Mouse (Mus musculus): ENCODE measurements around the gene Iqck. TPM values are rescaled to one million over a fixed set of nuclear protein-coding genes. Genes with fewer than 3 reads are reported as not detected.

Iqck gene
- total and polyA plus RNA-seq, 3 experiments = 0.39 to 0.68 (median 0.62) TPM

- no peak for TF ChIP-seq NELFE (IDR thresholded peaks at IDR 0.05; ENCODE audit: low read depth, low read length)
- TF ChIP-seq IRF4 (IDR thresholded peaks at IDR 0.05; ENCODE audit: low read depth, low read length) = no peak
- no peak for TF ChIP-seq SMC3 (IDR thresholded peaks at IDR 0.05; ENCODE audit: low read depth, low read length)
- TF ChIP-seq MAFK (IDR thresholded peaks at IDR 0.05; ENCODE audit: insufficient replicate concordance, low read length) = no peak
- no peak for TF ChIP-seq PAX5 (IDR thresholded peaks at IDR 0.05; ENCODE audit: low read length)
- Histone ChIP-seq H3K27ac (ENCODE audit: insufficient read depth, low read depth) (no peak overlapping the region), H3K79me2 (replicated peaks; ENCODE audit: control insufficient read depth, extremely low read depth, insufficient read depth, poor library complexity, severe bottlenecking) (no peaks in the 10 kb centered on the region), H3K36me3 (replicated peaks in 1 of 2; ENCODE audit: control insufficient read depth in 1 of 2, insufficient read depth in 1 of 2, low read length in 1 of 2) (no peaks in the 10 kb centered on the region), H3K9me3 (replicated peaks; ENCODE audit: low read length) (no peaks in the 10 kb centered on the region), H3K4me3 (replicated peaks in 1 of 3; ENCODE audit: low read depth in 2 of 3, low read length in 2 of 3, poor library complexity in 1 of 3) (no peak overlapping the region), H3K4me1 (ENCODE audit: control insufficient read depth in 1 of 2, insufficient read depth in 2 of 2) (peaks cover 0 to 7% of the 10 kb centered on the region in 2 experiments; a peak in 1 of 4 replicates), H3K4me2 (ENCODE audit: insufficient read depth, low read depth, poor library complexity, severe bottlenecking) (no peak overlapping the region), H3K9ac (ENCODE audit: insufficient read depth, low read depth) (no peak overlapping the region), H3K27me3 (replicated peaks) (peaks cover 9% of the 10 kb centered on the region)
- in situ Hi-C loops (cut with MboI; ENCODE audit: low pct_ligation_motif_present, low pct_unique_long_range_greater_than_20kb, low sequenced_read_pairs) (no loop called here), dilution Hi-C loops (cut with MboI; ENCODE audit: extremely low pct_ligation_motif_present, extremely low pct_unique_long_range_greater_than_20kb, low sequenced_read_pairs) (no loop called here)
- DNase-seq (ENCODE audit: extremely low read depth) = no peak
Observed at GRCm38 (mm10) chr7:118965198-118965597, 109.6 kb downstream of the Iqck start.

GRCm38 (mm10) chr7:118968870-118969269 is 113.3 kb downstream of the Iqck start:
- peaks cover 0 to 7% of the 10 kb centered on the region in 2 experiments; a peak in 1 of 4 replicates for H3K4me1 ChIP-seq (ENCODE audit: control insufficient read depth in 1 of 2, insufficient read depth in 2 of 2)
- DNase-seq (ENCODE audit: extremely low read depth) = no peak
- no peak overlapping the region for H3K4me3 ChIP-seq (replicated peaks in 1 of 3; ENCODE audit: low read depth in 2 of 3, low read length in 2 of 3, poor library complexity in 1 of 3)
- no peak overlapping the region for H3K27ac ChIP-seq (ENCODE audit: insufficient read depth, low read depth)
- H3K9ac ChIP-seq (ENCODE audit: insufficient read depth, low read depth) = no peak overlapping the region
- dilution Hi-C loops (cut with MboI; ENCODE audit: extremely low pct_ligation_motif_present, extremely low pct_unique_long_range_greater_than_20kb, low sequenced_read_pairs) = no loop called here
- H3K36me3 ChIP-seq (replicated peaks in 1 of 2; ENCODE audit: control insufficient read depth in 1 of 2, insufficient read depth in 1 of 2, low read length in 1 of 2) = no peaks in the 10 kb centered on the region
- TF ChIP-seq CHD1 (IDR thresholded peaks at IDR 0.05; ENCODE audit: low read depth, low read length) = no peak
- TF ChIP-seq ELF1 (IDR thresholded peaks at IDR 0.05; ENCODE audit: low read depth, low read length) = no peak
- TF ChIP-seq RAD21 (IDR thresholded peaks at IDR 0.05; ENCODE audit: low read depth, low read length) = no peak
- TF ChIP-seq EP300 (IDR thresholded peaks at IDR 0.05; ENCODE audit: low read length) = no peak
- no peak for TF ChIP-seq MAFK (IDR thresholded peaks at IDR 0.05; ENCODE audit: insufficient replicate concordance, low read length)
- TF ChIP-seq POLR2A (IDR thresholded peaks at IDR 0.05; ENCODE audit: low read depth, low read length) = no peak
- no peak for TF ChIP-seq ZNF384 (IDR thresholded peaks at IDR 0.05; ENCODE audit: low read depth, low read length)
- no peak for TF ChIP-seq ZC3H11A (IDR thresholded peaks at IDR 0.05; ENCODE audit: low read depth, low read length)
- no peak for TF ChIP-seq ZKSCAN1 (IDR thresholded peaks at IDR 0.05; ENCODE audit: borderline replicate concordance, low read depth, low read length)
- TF ChIP-seq CHD2 (IDR thresholded peaks at IDR 0.05; ENCODE audit: low read length) = no peak
- TF ChIP-seq POLR2AphosphoS2 (IDR thresholded peaks at IDR 0.05; ENCODE audit: low read depth, low read length) = no peak
- no peak for TF ChIP-seq KAT2A (IDR thresholded peaks at IDR 0.05; ENCODE audit: insufficient replicate concordance, low read length)
- TF ChIP-seq USF2 (conservative IDR thresholded peaks at IDR 0.05; ENCODE audit: low read depth, low read length) = no peak
- TF ChIP-seq TCF12 (IDR thresholded peaks at IDR 0.05; ENCODE audit: low read depth, low read length) = no peak
- in situ Hi-C loops (cut with MboI; ENCODE audit: low pct_ligation_motif_present, low pct_unique_long_range_greater_than_20kb, low sequenced_read_pairs) = no loop called here
- H3K4me2 ChIP-seq (ENCODE audit: insufficient read depth, low read depth, poor library complexity, severe bottlenecking) = no peak overlapping the region
- no peaks in the 10 kb centered on the region for H3K27me3 ChIP-seq (replicated peaks)
- no peaks in the 10 kb centered on the region for H3K79me2 ChIP-seq (replicated peaks; ENCODE audit: control insufficient read depth, extremely low read depth, insufficient read depth, poor library complexity, severe bottlenecking)
- H3K9me3 ChIP-seq (replicated peaks; ENCODE audit: low read length) = no peaks in the 10 kb centered on the region
